Mouse (Mus musculus) midbrain, embryonic 16.5 days (tissue): ENCODE results near the gene Stxbp6. TPM values are rescaled to one million over a fixed set of nuclear protein-coding genes. Genes with fewer than 3 reads are reported as not detected.

Source experiments
- ATAC-seq: fragments of 200-750 bp; cut with Nextera tagmentation; 2 replicates; pipeline ENCODE4 v1.8.0; 2017; ENCODE audit warnings: moderate TSS enrichment
- H3K27ac ChIP-seq: fragments of 300-500 bp; sonication (generic); 2 replicates; pipeline ENCODE4 v1.5.1; 2014; ENCODE audit warnings: mild to moderate bottlenecking, low read length, mixed read lengths
- H3K27me3 ChIP-seq: fragments of 300-500 bp; sonication (generic); 2 replicates; pipeline ENCODE4 v1.6.1; 2014; ENCODE audit warnings: low read depth, low read length, mixed read lengths; ENCODE audit not compliant: control insufficient read depth, insufficient read depth
- H3K36me3 ChIP-seq: fragments of 300-500 bp; sonication (generic); 2 replicates; pipeline ENCODE4 v1.6.1; 2014; ENCODE audit warnings: mild to moderate bottlenecking, low read length, moderate library complexity, mixed read lengths; ENCODE audit not compliant: control insufficient read depth, insufficient read depth
- H3K4me1 ChIP-seq: fragments of 300-500 bp; sonication (generic); 2 replicates; pipeline ENCODE4 v1.6.1; 2014; ENCODE audit warnings: mild to moderate bottlenecking, low read length, mixed read lengths; ENCODE audit not compliant: control insufficient read depth, insufficient read depth
- H3K4me2 ChIP-seq: fragments of 300-500 bp; sonication (generic); 2 replicates; pipeline ENCODE4 v1.6.1; 2014; ENCODE audit warnings: mild to moderate bottlenecking, low read length, mixed read lengths
- H3K4me3 ChIP-seq: fragments of 300-500 bp; sonication (generic); 2 replicates; pipeline ENCODE4 v1.5.1; 2014; ENCODE audit warnings: low read depth, mild to moderate bottlenecking, low read length, moderate library complexity, mixed read lengths
- H3K9ac ChIP-seq: fragments of 300-500 bp; sonication (generic); 2 replicates; pipeline ENCODE4 v1.6.1; 2014; ENCODE audit warnings: low read depth, low read length, mixed read lengths
- H3K9me3 ChIP-seq: fragments of 300-500 bp; sonication (generic); replicated peaks from 2 replicates; pipeline ENCODE4 v1.6.1; 2014; ENCODE audit warnings: mild to moderate bottlenecking, low read length, mixed read lengths; ENCODE audit not compliant: control insufficient read depth, poor library complexity, severe bottlenecking
- WGBS: fragments of 180-500 bp; shearing (Covaris S2); extraction: QIAGEN DNeasy Blood & Tissue Kit; methylation state at CpG from one replicate; pipeline ENCODE4 v1.1.7; 2014; 5-methylcytosine and 5-hydroxymethylcytosine counted together
- polyA plus RNA-seq: library from polyadenylated mRNA; unstranded; fragments of >200 nt; fragmentation: Nextera tagmentation; extraction: Ambion mirVana; gene quantifications from 2 replicates; pipeline ENCODE4 v1.2.1, GENCODE M21; 2015

Gene Stxbp6
- polyA plus RNA-seq, 1 experiment from 2014 or later: 26.9 TPM

DNA sequence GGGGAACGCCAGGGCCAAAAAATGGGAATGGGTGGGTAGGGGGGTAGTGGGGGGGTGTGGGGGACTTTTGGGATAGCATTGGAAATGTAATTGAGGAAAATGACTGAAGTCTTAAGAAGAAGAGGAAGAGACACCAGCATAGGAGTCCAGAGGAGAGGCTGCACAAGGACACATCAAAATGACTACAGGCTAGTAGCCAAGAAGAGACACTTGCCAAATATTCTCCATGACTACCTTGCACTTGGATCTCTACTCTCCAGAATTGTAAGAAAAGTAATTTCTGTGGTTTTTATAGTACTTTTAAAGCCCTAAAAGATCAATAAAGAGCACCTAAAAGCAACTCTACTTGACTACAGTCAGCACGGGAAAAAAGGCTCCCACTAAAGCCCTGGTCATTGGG lies 121.4 kb downstream of the Stxbp6 start:
- Histone ChIP-seq H3K27ac (no peak overlapping the region), H3K9me3 (no peaks in the 10 kb centered on the region), H3K9ac (no peak overlapping the region), H3K4me3 (no peak overlapping the region), H3K36me3 (no peaks in the 10 kb centered on the region), H3K4me1 (no peaks in the 10 kb centered on the region), H3K4me2 (no peak overlapping the region), H3K27me3 (no peaks in the 10 kb centered on the region)
- WGBS: 100% methylated on average over 2 of the region's 2 CpGs
- no peak for ATAC-seq

DNA sequence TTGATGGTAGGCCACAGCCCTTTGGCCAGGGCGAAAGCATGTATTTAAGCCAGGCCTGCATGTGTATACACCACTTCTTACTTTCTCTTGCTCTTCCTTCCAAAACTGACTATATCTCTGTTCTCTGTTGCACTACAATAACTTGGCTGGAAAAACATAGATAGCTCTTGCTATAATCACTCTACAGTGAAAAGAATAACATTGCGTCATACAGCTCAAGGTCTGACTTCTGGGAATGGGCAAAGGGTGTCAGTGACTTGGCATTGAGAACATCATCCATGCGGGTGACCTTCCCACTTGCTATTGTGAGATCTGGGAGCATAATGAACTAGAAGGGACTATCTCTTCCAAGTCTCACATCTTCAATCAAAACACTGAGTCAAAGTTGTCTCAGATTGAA lies 122.4 kb downstream of the Stxbp6 start:
- Histone ChIP-seq H3K4me1 (no peaks in the 10 kb centered on the region), H3K27me3 (no peaks in the 10 kb centered on the region), H3K9me3 (no peaks in the 10 kb centered on the region), H3K27ac (no peak overlapping the region), H3K9ac (no peak overlapping the region), H3K36me3 (no peaks in the 10 kb centered on the region), H3K4me3 (no peak overlapping the region), H3K4me2 (no peak overlapping the region)
- WGBS: 94% methylated on average over 3 of the region's 3 CpGs
- no peak for ATAC-seq

GRCm38 (mm10) chr12:44950559-44950958 lies 124.0 kb downstream of the Stxbp6 start:
- WGBS: 81% methylated on average over 2 of the region's 2 CpGs
- H3K9me3 ChIP-seq: no peaks in the 10 kb centered on the region
- H3K4me2 ChIP-seq: no peak overlapping the region
- no peak overlapping the region for H3K27ac ChIP-seq
- no peaks in the 10 kb centered on the region for H3K36me3 ChIP-seq
- no peak overlapping the region for H3K4me3 ChIP-seq
- no peak overlapping the region for H3K9ac ChIP-seq
- ATAC-seq: no peak
- H3K4me1 ChIP-seq: no peaks in the 10 kb centered on the region
- H3K27me3 ChIP-seq: no peaks in the 10 kb centered on the region

- no peaks in the 10 kb centered on the region for H3K9me3 ChIP-seq
- H3K36me3 ChIP-seq: no peaks in the 10 kb centered on the region
- no peak for ATAC-seq
- H3K4me1 ChIP-seq: no peaks in the 10 kb centered on the region
- no peak overlapping the region for H3K9ac ChIP-seq
- no peak overlapping the region for H3K27ac ChIP-seq
- H3K4me2 ChIP-seq: no peak overlapping the region
- WGBS: 83% methylated on average over 5 of the region's 5 CpGs
- no peak overlapping the region for H3K4me3 ChIP-seq
- H3K27me3 ChIP-seq: no peaks in the 10 kb centered on the region
These were observed 126.7 kb downstream of the Stxbp6 start for GRCm38 (mm10) chr12:44947823-44948222.

- H3K4me2 ChIP-seq: no peak overlapping the region
- WGBS: 84% methylated on average over 4 of the region's 4 CpGs
- H3K9ac ChIP-seq: no peak overlapping the region
- no peaks in the 10 kb centered on the region for H3K4me1 ChIP-seq
- H3K36me3 ChIP-seq: no peaks in the 10 kb centered on the region
- H3K27me3 ChIP-seq: no peaks in the 10 kb centered on the region
- H3K9me3 ChIP-seq: no peaks in the 10 kb centered on the region
- no peak for ATAC-seq
- no peak overlapping the region for H3K4me3 ChIP-seq
- no peak overlapping the region for H3K27ac ChIP-seq
These were observed 134.2 kb downstream of the Stxbp6 start for GRCm38 (mm10) chr12:44940325-44940724.

- H3K9me3 ChIP-seq: no peaks in the 10 kb centered on the region
- WGBS: 76% methylated on average over 8 of the region's 8 CpGs
- H3K27me3 ChIP-seq: no peaks in the 10 kb centered on the region
- no peaks in the 10 kb centered on the region for H3K4me1 ChIP-seq
- H3K4me2 ChIP-seq: no peak overlapping the region
- H3K4me3 ChIP-seq: no peak overlapping the region
- H3K36me3 ChIP-seq: no peaks in the 10 kb centered on the region
- H3K9ac ChIP-seq: no peak overlapping the region
- no peak overlapping the region for H3K27ac ChIP-seq
- ATAC-seq: peak; percentile 51; the same call in 1 of the 2 replicates
These were observed 135.4 kb downstream of the Stxbp6 start for GRCm38 (mm10) chr12:44939106-44939505.

- no peaks in the 10 kb centered on the region for H3K36me3 ChIP-seq
- no peak overlapping the region for H3K27ac ChIP-seq
- no peaks in the 10 kb centered on the region for H3K9me3 ChIP-seq
- H3K9ac ChIP-seq: no peak overlapping the region
- no peak for ATAC-seq
- peaks cover 2% of the 10 kb centered on the region; the same call in 1 of the 2 replicates for H3K4me1 ChIP-seq
- H3K27me3 ChIP-seq: no peaks in the 10 kb centered on the region
- 83% methylated on average over 6 of the region's 6 CpGs for WGBS
- H3K4me2 ChIP-seq: no peak overlapping the region
- no peak overlapping the region for H3K4me3 ChIP-seq
These were observed 141.6 kb downstream of the Stxbp6 start for GRCm38 (mm10) chr12:44932954-44933353.

DNA sequence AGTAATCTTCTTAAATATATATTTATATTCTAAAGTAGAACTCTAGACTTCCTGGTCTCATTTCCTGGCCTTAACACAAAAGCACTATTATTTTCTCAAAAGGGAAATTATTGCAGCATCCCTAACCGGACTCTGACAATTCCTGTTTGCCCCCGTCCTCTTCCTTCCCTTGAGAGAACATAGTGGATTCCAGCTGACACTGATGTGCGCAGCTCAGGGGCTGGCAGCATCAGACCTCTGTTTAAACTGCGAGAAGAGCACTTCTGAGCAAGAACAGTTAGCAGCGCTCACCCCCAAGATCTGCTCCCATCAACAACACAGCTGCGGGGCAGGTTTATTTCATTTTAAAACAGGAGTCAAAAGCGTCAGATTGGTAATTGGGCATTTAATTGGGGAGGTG lies 142.8 kb downstream of the Stxbp6 start:
- Histone ChIP-seq H3K36me3 (no peaks in the 10 kb centered on the region), H3K4me2 (no peak overlapping the region), H3K9me3 (no peaks in the 10 kb centered on the region), H3K27ac (no peak overlapping the region), H3K9ac (no peak overlapping the region), H3K4me3 (no peak overlapping the region), H3K4me1 (peaks cover 2% of the 10 kb centered on the region; the same call in 1 of the 2 replicates), H3K27me3 (no peaks in the 10 kb centered on the region)
- WGBS: 74% methylated on average over 7 of the region's 7 CpGs
- ATAC-seq: no peak

- no peak overlapping the region for H3K9ac ChIP-seq
- H3K4me1 ChIP-seq: peaks cover 2% of the 10 kb centered on the region; the same call in 1 of the 2 replicates
- no peak overlapping the region for H3K4me2 ChIP-seq
- no peak overlapping the region for H3K4me3 ChIP-seq
- no peaks in the 10 kb centered on the region for H3K27me3 ChIP-seq
- no peak overlapping the region for H3K27ac ChIP-seq
- no peak for ATAC-seq
- WGBS: 37% methylated on average over 3 of the region's 3 CpGs
- no peaks in the 10 kb centered on the region for H3K36me3 ChIP-seq
- H3K9me3 ChIP-seq: no peaks in the 10 kb centered on the region
These were observed 146.1 kb downstream of the Stxbp6 start for GRCm38 (mm10) chr12:44928456-44928855.
